ENCODE assay signal across 9 mouse cellular contexts in the genomic region with DNA sequence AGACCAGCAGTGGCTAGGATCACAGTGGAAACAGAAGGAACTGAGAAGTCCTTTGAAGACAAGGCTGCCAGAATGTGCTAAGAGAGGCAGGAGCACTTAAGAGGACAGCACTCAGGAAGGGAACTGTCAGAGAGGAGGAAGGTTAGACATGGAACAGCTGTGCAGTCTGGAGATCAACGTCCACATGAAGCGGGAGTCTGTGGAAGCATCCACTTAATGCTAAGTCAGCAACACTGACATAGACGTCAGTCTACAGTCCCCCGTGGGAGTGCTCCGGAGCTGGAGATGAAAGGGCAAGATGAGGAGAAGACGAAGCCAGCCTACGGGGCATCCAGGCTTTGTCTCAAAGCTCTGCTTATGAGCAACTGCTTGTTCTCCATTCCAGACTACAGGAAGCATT. TPM values are rescaled to one million over a fixed set of nuclear protein-coding genes. Genes with fewer than 3 reads are reported as not detected.
DNase-seq lines count a peak whose midpoint lies in the region; ATAC-seq lines count a peak whose summit lies in the region.
"Had no signal": no experiment of that assay in that cellular context is flagged by ENCODE, and none has a peak within 500 bp of the region (broad histone marks: within the 10 kb centered on the region; RNA-seq: fewer than 3 reads in every experiment).

No protein-coding gene starts in this region.

- WGBS in neural tube, embryonic 11.5 days = 53% methylated on average over 7 of the region's 7 CpGs
- WGBS in hindbrain, embryonic 16.5 days = 44% methylated on average over 7 of the region's 7 CpGs
- 18% methylated on average over 7 of the region's 7 CpGs for WGBS in lung, embryonic 16.5 days

- H3K27me3 ChIP-seq in neural tube, embryonic 11.5 days (ENCODE audit: control insufficient read depth, insufficient read depth, low read length) = no peaks in the 10 kb centered on the region
- no peaks in the 10 kb centered on the region for H3K27me3 ChIP-seq in hindbrain, embryonic 16.5 days (replicated peaks; ENCODE audit: control insufficient read depth, insufficient read depth, low read length)
- no peaks in the 10 kb centered on the region for H3K27me3 ChIP-seq in lung, embryonic 16.5 days (ENCODE audit: control insufficient read depth, insufficient read depth, low read depth, low read length)
- H3K27me3 ChIP-seq: limb, embryonic 12.5 days had no signal

- 0 out of 2 replicates have a peak, but pooled peaks cover 4% of the 10 kb centered on the region for H3K4me1 ChIP-seq in neural tube, embryonic 11.5 days (ENCODE audit: control insufficient read depth, insufficient read depth, low read length)
- H3K4me1 ChIP-seq in hindbrain, embryonic 16.5 days (ENCODE audit: control insufficient read depth, insufficient read depth, low read depth, low read length) = peaks cover 6% of the 10 kb centered on the region; the same call in 1 of the 2 replicates
- peaks cover 5% of the 10 kb centered on the region for H3K4me1 ChIP-seq in lung, embryonic 16.5 days (replicated peaks; ENCODE audit: control insufficient read depth, insufficient read depth, low read length)

- peaks cover 1% of the 10 kb centered on the region; the same call in 1 of the 2 replicates for H3K36me3 ChIP-seq in neural tube, embryonic 11.5 days (ENCODE audit: control insufficient read depth, insufficient read depth, low read length)
- H3K36me3 ChIP-seq in hindbrain, embryonic 16.5 days (ENCODE audit: control insufficient read depth, insufficient read depth, low read length) = no peaks in the 10 kb centered on the region
- no peaks in the 10 kb centered on the region for H3K36me3 ChIP-seq in lung, embryonic 16.5 days (ENCODE audit: control insufficient read depth, insufficient read depth, low read length)

- no peak overlapping the region for H3K9ac ChIP-seq in neural tube, embryonic 11.5 days (ENCODE audit: low read length)
- no peak overlapping the region for H3K9ac ChIP-seq in hindbrain, embryonic 16.5 days (ENCODE audit: low read depth, low read length)
- H3K9ac ChIP-seq in lung, embryonic 16.5 days (ENCODE audit: low read length) = no peak overlapping the region
- H3K9ac ChIP-seq: limb, embryonic 12.5 days had no signal

- peak overlapping the region; percentile 35; the same call in 1 of the 2 replicates for H3K27ac ChIP-seq in neural tube, embryonic 11.5 days (ENCODE audit: low read depth, low read length)
- 0 out of 2 replicates have a peak overlapping the region, but pooled peaks have one; percentile 29 for H3K27ac ChIP-seq in hindbrain, embryonic 16.5 days (ENCODE audit: low read depth, low read length)
- peak overlapping the region; percentile 47 for H3K27ac ChIP-seq in lung, embryonic 16.5 days (ENCODE audit: low read length)
- H3K27ac ChIP-seq: limb, embryonic 12.5 days had no signal

- no peak for ATAC-seq in neural tube, embryonic 11.5 days (ENCODE audit: insufficient read depth, low FRiP score, low TSS enrichment)
- ATAC-seq in hindbrain, embryonic 16.5 days = peak; percentile 35; the same call in 1 of the 2 replicates
- peak; percentile 94 for ATAC-seq in lung, embryonic 16.5 days (ENCODE audit: low read depth)

- no peak overlapping the region for H3K4me2 ChIP-seq in neural tube, embryonic 11.5 days (ENCODE audit: low read depth)
- H3K4me2 ChIP-seq in hindbrain, embryonic 16.5 days (ENCODE audit: low read length) = no peak overlapping the region
- peak overlapping the region; percentile 28; the same call in 1 of the 2 replicates for H3K4me2 ChIP-seq in lung, embryonic 16.5 days (ENCODE audit: low read depth, low read length)
- H3K4me2 ChIP-seq: limb, embryonic 12.5 days had no signal

- H3K9me3 ChIP-seq in neural tube, embryonic 11.5 days (ENCODE audit: control insufficient read depth, low read length) = no peaks in the 10 kb centered on the region
- no peaks in the 10 kb centered on the region for H3K9me3 ChIP-seq in hindbrain, embryonic 16.5 days (ENCODE audit: control insufficient read depth, low read length)
- H3K9me3 ChIP-seq in lung, embryonic 16.5 days (ENCODE audit: control insufficient read depth, low read length) = no peaks in the 10 kb centered on the region
- H3K9me3 ChIP-seq: limb, embryonic 12.5 days had no signal

- peak; percentile 29 for DNase-seq in neural tube, embryonic 11.5 days (ENCODE audit: low spot score)
- no peak for DNase-seq in neural tube, embryonic 10.5 days (ENCODE audit: extremely low spot score, low spot score)
- no peak for DNase-seq in cerebellum, postnatal 14 days
- no peak for DNase-seq in layer of hippocampus, adult 9-10 months (ENCODE audit: low spot score)
- DNase-seq in cerebellum, adult 11-12 months = no peak
- no peak for DNase-seq in right cerebral cortex, postnatal 14 days

- H3K4me3 ChIP-seq in neural tube, embryonic 11.5 days (ENCODE audit: low read depth, low read length) = no peak overlapping the region
- no peak overlapping the region for H3K4me3 ChIP-seq in hindbrain, embryonic 16.5 days (ENCODE audit: low read length)
- no peak overlapping the region for H3K4me3 ChIP-seq in lung, embryonic 16.5 days (ENCODE audit: low read length)
- H3K4me3 ChIP-seq: limb, embryonic 12.5 days had no signal

RNA-seq across cellular contexts. Expression of gene Ap1ar, which starts 10.2 kb away (rescaled TPM):
- polyA plus RNA-seq in neural tube, embryonic 11.5 days (2014; fragmentation: Nextera tagmentation; extraction: Ambion mirVana) = 71.2 and 78.0 TPM in 2 replicates
- polyA plus RNA-seq in hindbrain, embryonic 16.5 days (2015; fragmentation: Nextera tagmentation; extraction: Ambion mirVana) = 83.0 and 86.3 TPM in 2 replicates
- polyA plus RNA-seq in lung, embryonic 16.5 days (2015; fragmentation: Nextera tagmentation; extraction: Ambion mirVana) = 38.3 and 40.8 TPM in 2 replicates

RNA-seq across cellular contexts. Expression of gene Tifa, which starts 37.5 kb away (rescaled TPM):
- polyA plus RNA-seq in neural tube, embryonic 11.5 days (2014; fragmentation: Nextera tagmentation; extraction: Ambion mirVana) = 2.4 TPM in 2 replicates
- 2.8 and 3.8 TPM in 2 replicates for polyA plus RNA-seq in hindbrain, embryonic 16.5 days (2015; fragmentation: Nextera tagmentation; extraction: Ambion mirVana)
- polyA plus RNA-seq in lung, embryonic 16.5 days (2015; fragmentation: Nextera tagmentation; extraction: Ambion mirVana) = 5.7 and 6.3 TPM in 2 replicates

RNA-seq across cellular contexts. Expression of gene Alpk1, which starts 46.8 kb away (rescaled TPM):
- 0.64 and 0.74 TPM in 2 replicates for polyA plus RNA-seq in neural tube, embryonic 11.5 days (2014; fragmentation: Nextera tagmentation; extraction: Ambion mirVana)
- 0.46 and 0.72 TPM in 2 replicates for polyA plus RNA-seq in hindbrain, embryonic 16.5 days (2015; fragmentation: Nextera tagmentation; extraction: Ambion mirVana)
- polyA plus RNA-seq in lung, embryonic 16.5 days (2015; fragmentation: Nextera tagmentation; extraction: Ambion mirVana) = 1.6 and 2.1 TPM in 2 replicates
